Comparison of ENCODE assay signal across 8 mouse cellular contexts in genomic region chr7:104244287-104245181, GRCm38 (mm10). TPM values are rescaled to one million over a fixed set of nuclear protein-coding genes. Genes with fewer than 3 reads are reported as not detected.
DNase-seq lines count a peak whose midpoint lies in the region; ATAC-seq lines count a peak whose summit lies in the region.

TSS of gene Trim34a (plus strand) at chr7:104244457.

- H3K4me3 ChIP-seq in embryonic facial prominence, embryonic 15.5 days (replicated peaks): peak within 1 kb of the TSS; percentile 55
- H3K4me3 ChIP-seq in heart, embryonic 12.5 days: peak within 1 kb of the TSS; percentile 69
- peak within 1 kb of the TSS; percentile 37 for H3K4me3 ChIP-seq in kidney, embryonic 14.5 days (ENCODE audit: low read length)
- peak within 1 kb of the TSS; percentile 66 for H3K4me3 ChIP-seq in liver, embryonic 16.5 days (ENCODE audit: low read depth, low read length)

- no peaks in the 10 kb centered on the region for H3K27me3 ChIP-seq in embryonic facial prominence, embryonic 15.5 days
- no peaks in the 10 kb centered on the region for H3K27me3 ChIP-seq in heart, embryonic 12.5 days (replicated peaks)
- H3K27me3 ChIP-seq in kidney, embryonic 14.5 days (ENCODE audit: control insufficient read depth, insufficient read depth, low read length): no peaks in the 10 kb centered on the region
- H3K27me3 ChIP-seq in liver, embryonic 16.5 days (ENCODE audit: control insufficient read depth, insufficient read depth, low read depth, low read length): no peaks in the 10 kb centered on the region

- no peaks in the 10 kb centered on the region for H3K9me3 ChIP-seq in embryonic facial prominence, embryonic 15.5 days (replicated peaks)
- H3K9me3 ChIP-seq in heart, embryonic 12.5 days (replicated peaks): no peaks in the 10 kb centered on the region
- H3K9me3 ChIP-seq in kidney, embryonic 14.5 days (ENCODE audit: control insufficient read depth, low read length): no peaks in the 10 kb centered on the region
- H3K9me3 ChIP-seq in liver, embryonic 16.5 days (replicated peaks; ENCODE audit: control insufficient read depth, low read length): no peaks in the 10 kb centered on the region

- DNase-seq in B cell, adult 2 months: peak; percentile 74 to 77
- peak; percentile 90 for DNase-seq in adipocyte (ENCODE audit: low spot score)
- DNase-seq in neural tube, embryonic 10.5 days (ENCODE audit: extremely low spot score, low spot score): peak; percentile 37
- peak; percentile 61 for DNase-seq in testis, postnatal 10 days (ENCODE audit: low spot score)

- ATAC-seq in embryonic facial prominence, embryonic 15.5 days (ENCODE audit: insufficient number of reproducible peaks, low FRiP score, low TSS enrichment, low read depth): peak; percentile 60; the same call in 1 of the 2 replicates
- peak; percentile 84 for ATAC-seq in heart, embryonic 12.5 days (ENCODE audit: insufficient number of reproducible peaks, low FRiP score)
- peak; percentile 94 for ATAC-seq in kidney, embryonic 14.5 days (ENCODE audit: low FRiP score, low TSS enrichment)
- peak; percentile 75 for ATAC-seq in liver, embryonic 16.5 days (ENCODE audit: low read depth)

- peak within 1 kb of the TSS; percentile 54 for H3K4me2 ChIP-seq in embryonic facial prominence, embryonic 15.5 days (replicated peaks)
- H3K4me2 ChIP-seq in heart, embryonic 12.5 days: peak within 1 kb of the TSS; percentile 80
- peak within 1 kb of the TSS; percentile 35 for H3K4me2 ChIP-seq in kidney, embryonic 14.5 days (replicated peaks; ENCODE audit: low read depth, low read length)
- H3K4me2 ChIP-seq in liver, embryonic 16.5 days (ENCODE audit: low read depth, low read length): peak within 1 kb of the TSS; percentile 62

- H3K4me1 ChIP-seq in embryonic facial prominence, embryonic 15.5 days: no peaks in the 10 kb centered on the region
- no peaks in the 10 kb centered on the region for H3K4me1 ChIP-seq in heart, embryonic 12.5 days (replicated peaks)
- no peaks in the 10 kb centered on the region for H3K4me1 ChIP-seq in kidney, embryonic 14.5 days (ENCODE audit: control insufficient read depth, insufficient read depth, low read length)
- H3K4me1 ChIP-seq in liver, embryonic 16.5 days (ENCODE audit: control insufficient read depth, low read depth, low read length): no peaks in the 10 kb centered on the region

- H3K36me3 ChIP-seq in embryonic facial prominence, embryonic 15.5 days: no peaks in the 10 kb centered on the region
- no peaks in the 10 kb centered on the region for H3K36me3 ChIP-seq in heart, embryonic 12.5 days
- H3K36me3 ChIP-seq in kidney, embryonic 14.5 days (ENCODE audit: control insufficient read depth, insufficient read depth, low read length): no peaks in the 10 kb centered on the region
- H3K36me3 ChIP-seq in liver, embryonic 16.5 days (ENCODE audit: control insufficient read depth, insufficient read depth): no peaks in the 10 kb centered on the region

- 0 out of 2 replicates have a peak within 1 kb of the TSS, but pooled peaks have one; percentile 48 for H3K27ac ChIP-seq in embryonic facial prominence, embryonic 15.5 days (replicated peaks)
- no peak within 1 kb of the TSS for H3K27ac ChIP-seq in heart, embryonic 12.5 days (ENCODE audit: poor library complexity, severe bottlenecking)
- no peak within 1 kb of the TSS; the same call in 1 of the 2 replicates for H3K27ac ChIP-seq in kidney, embryonic 14.5 days (ENCODE audit: low read depth, low read length)
- 0 out of 2 replicates have a peak within 1 kb of the TSS, but pooled peaks have one; percentile 41 for H3K27ac ChIP-seq in liver, embryonic 16.5 days (ENCODE audit: low read length)

- H3K9ac ChIP-seq in embryonic facial prominence, embryonic 15.5 days: peak within 1 kb of the TSS; percentile 51
- H3K9ac ChIP-seq in heart, embryonic 12.5 days: peak within 1 kb of the TSS; percentile 80
- H3K9ac ChIP-seq in kidney, embryonic 14.5 days (ENCODE audit: low read depth, low read length): peak within 1 kb of the TSS; percentile 43
- H3K9ac ChIP-seq in liver, embryonic 16.5 days (ENCODE audit: low read depth, low read length): peak within 1 kb of the TSS; percentile 65

- WGBS in embryonic facial prominence, embryonic 15.5 days: 8% methylated on average over 13 of the region's 13 CpGs
- 5% methylated on average over 13 of the region's 13 CpGs for WGBS in heart, embryonic 12.5 days
- 6% methylated on average over 13 of the region's 13 CpGs for WGBS in kidney, embryonic 14.5 days
- 4% methylated on average over 13 of the region's 13 CpGs for whole genome bisulfite sequencing in liver, embryonic 16.5 days (ENCODE audit: insufficient replicate concordance)

RNA-seq across cellular contexts. Expression of gene Trim34a, which starts in this region (rescaled TPM):
- polyA plus RNA-seq in embryonic facial prominence, embryonic 15.5 days (2015; fragmentation: Nextera tagmentation; extraction: Ambion mirVana): 1.8 and 2.0 TPM in 2 replicates
- 2.4 TPM in 2 replicates for polyA plus RNA-seq in heart, embryonic 12.5 days (2016; fragmentation: Nextera tagmentation; extraction: Ambion mirVana)
- 1.4 and 1.5 TPM in 2 replicates for polyA plus RNA-seq in kidney, embryonic 14.5 days (2014; fragmentation: Nextera tagmentation; extraction: Ambion mirVana)
- polyA plus RNA-seq in liver, embryonic 16.5 days (2015; fragmentation: Nextera tagmentation; extraction: Ambion mirVana): 1.3 and 1.4 TPM in 2 replicates

Comparison
In these comparisons a context has a peak if more than half of its experiments do, and no peak if none do; other contexts are left out.
1. DNase-seq: peak in every context shown above with its lines; median percentile 90 in adipocyte; 76 in B cell, adult 2 months; 61 in testis, postnatal 10 days; 37 in neural tube, embryonic 10.5 days.
2. H3K27ac ChIP-seq: peak in embryonic facial prominence, embryonic 15.5 days (single experiment) and liver, embryonic 16.5 days (single experiment); none in heart, embryonic 12.5 days (single experiment) and kidney, embryonic 14.5 days (single experiment).
3. Peak in every context shown above with its lines, with median percentiles within 50 percentile points of each other: ATAC-seq, H3K4me2 ChIP-seq, H3K4me3 ChIP-seq and H3K9ac ChIP-seq.